Comparison of ENCODE assay signal across 20 mouse cellular contexts in genomic region chr9:77419501-77420199, GRCm38 (mm10).
DNase-seq lines count a peak whose midpoint lies in the region; ATAC-seq and TF ChIP-seq lines count a peak whose summit lies in the region.
"Had no signal": no experiment of that assay in that cellular context is flagged by ENCODE, and none has a peak within 500 bp of the region (broad histone marks: within the 10 kb centered on the region; RNA-seq: fewer than 3 reads in every experiment).

No protein-coding gene starts in this region.

- H3K4me2 ChIP-seq in heart, embryonic 13.5 days: 0 out of 2 replicates have a peak overlapping the region, but pooled peaks have one; percentile 11
- peak overlapping the region; percentile 21; the same call in 1 of the 2 replicates for H3K4me2 ChIP-seq in liver, embryonic 11.5 days
- H3K4me2 ChIP-seq in liver, embryonic 14.5 days (ENCODE audit: low read depth): peak overlapping the region; percentile 37
- H3K4me2 ChIP-seq in stomach, embryonic 16.5 days (ENCODE audit: low read depth, low read length): no peak overlapping the region
- H3K4me2 ChIP-seq: forebrain, embryonic 13.5 days; hindbrain, embryonic 13.5 days; limb, embryonic 15.5 days had no signal

- no peak overlapping the region for H3K4me3 ChIP-seq in heart, embryonic 13.5 days
- no peak overlapping the region for H3K4me3 ChIP-seq in liver, embryonic 11.5 days (ENCODE audit: low read depth, low read length)
- no peak overlapping the region for H3K4me3 ChIP-seq in liver, embryonic 14.5 days (ENCODE audit: insufficient read depth in 1 of 2, low read depth in 2 of 2, low read length in 2 of 2)
- no peak overlapping the region for H3K4me3 ChIP-seq in stomach, embryonic 16.5 days (replicated peaks; ENCODE audit: low read length)
- H3K4me3 ChIP-seq: forebrain, embryonic 13.5 days; gastrocnemius, adult 2 months; hindbrain, embryonic 13.5 days; limb, embryonic 15.5 days; midbrain, embryonic 10.5 days had no signal

- no peak for TF ChIP-seq EP300 in liver, embryonic 14.5 days (IDR thresholded peaks at IDR 0.05; ENCODE audit: low read depth)

- peak overlapping the region; percentile 73 for H3K27ac ChIP-seq in heart, embryonic 13.5 days (replicated peaks)
- peak overlapping the region; percentile 79 for H3K27ac ChIP-seq in liver, embryonic 11.5 days (ENCODE audit: low read depth, low read length)
- H3K27ac ChIP-seq in liver, embryonic 14.5 days: peak overlapping the region; percentile 59
- H3K27ac ChIP-seq in stomach, embryonic 16.5 days (ENCODE audit: low read length): 0 out of 2 replicates have a peak overlapping the region, but pooled peaks have one; percentile 9
- H3K27ac ChIP-seq: forebrain, embryonic 13.5 days; gastrocnemius, adult 2 months; hindbrain, embryonic 13.5 days; limb, embryonic 15.5 days; midbrain, embryonic 10.5 days had no signal

- no peaks in the 10 kb centered on the region for H3K9me3 ChIP-seq in heart, embryonic 13.5 days
- no peaks in the 10 kb centered on the region for H3K9me3 ChIP-seq in liver, embryonic 11.5 days (ENCODE audit: control insufficient read depth, low read length)
- no peaks in the 10 kb centered on the region for H3K9me3 ChIP-seq in liver, embryonic 14.5 days (ENCODE audit: control insufficient read depth, low read length)
- H3K9me3 ChIP-seq in stomach, embryonic 16.5 days (replicated peaks; ENCODE audit: control insufficient read depth, low read length): no peaks in the 10 kb centered on the region
- H3K9me3 ChIP-seq: forebrain, embryonic 13.5 days; hindbrain, embryonic 13.5 days; limb, embryonic 15.5 days; midbrain, embryonic 10.5 days had no signal

- H3K27me3 ChIP-seq in heart, embryonic 13.5 days (replicated peaks): no peaks in the 10 kb centered on the region
- no peaks in the 10 kb centered on the region for H3K27me3 ChIP-seq in liver, embryonic 11.5 days (replicated peaks; ENCODE audit: control insufficient read depth, insufficient read depth, low read length)
- no peaks in the 10 kb centered on the region for H3K27me3 ChIP-seq in liver, embryonic 14.5 days (ENCODE audit: control insufficient read depth, insufficient read depth, low read length)
- H3K27me3 ChIP-seq in stomach, embryonic 16.5 days (ENCODE audit: control insufficient read depth, insufficient read depth, low read length): no peaks in the 10 kb centered on the region
- H3K27me3 ChIP-seq: forebrain, embryonic 13.5 days; hindbrain, embryonic 13.5 days; limb, embryonic 15.5 days; Patski had no signal

- 44% methylated on average over 9 of the region's 9 CpGs for WGBS in heart, embryonic 13.5 days
- WGBS in liver, embryonic 11.5 days: 71% methylated on average over 9 of the region's 9 CpGs
- WGBS in liver, embryonic 14.5 days (ENCODE audit: insufficient replicate concordance): 48% methylated on average over 9 of the region's 9 CpGs
- 77% methylated on average over 9 of the region's 9 CpGs for WGBS in stomach, embryonic 16.5 days

- TF ChIP-seq CTCF in liver, embryonic 14.5 days (IDR thresholded peaks at IDR 0.05; ENCODE audit: low read depth): no peak

- H3K36me3 ChIP-seq in heart, embryonic 13.5 days: no peaks in the 10 kb centered on the region
- H3K36me3 ChIP-seq in liver, embryonic 11.5 days (ENCODE audit: control insufficient read depth, insufficient read depth, low read length): no peaks in the 10 kb centered on the region
- H3K36me3 ChIP-seq in liver, embryonic 14.5 days (replicated peaks; ENCODE audit: control insufficient read depth, insufficient read depth, low read depth): no peaks in the 10 kb centered on the region
- no peaks in the 10 kb centered on the region for H3K36me3 ChIP-seq in stomach, embryonic 16.5 days (ENCODE audit: control insufficient read depth, insufficient read depth, low read length)
- H3K36me3 ChIP-seq: hindbrain, embryonic 13.5 days; limb, embryonic 15.5 days; midbrain, embryonic 10.5 days had no signal

- H3K4me1 ChIP-seq in heart, embryonic 13.5 days: peaks cover 20% of the 10 kb centered on the region
- H3K4me1 ChIP-seq in liver, embryonic 11.5 days (replicated peaks; ENCODE audit: control insufficient read depth, insufficient read depth, low read length): peaks cover 21% of the 10 kb centered on the region
- peaks cover 17 to 30% of the 10 kb centered on the region in 2 experiments for H3K4me1 ChIP-seq in liver, embryonic 14.5 days (replicated peaks; ENCODE audit: control insufficient read depth in 2 of 2, insufficient read depth in 2 of 2, low read length in 1 of 2)
- H3K4me1 ChIP-seq in stomach, embryonic 16.5 days (ENCODE audit: control insufficient read depth, insufficient read depth, low read length): no peaks in the 10 kb centered on the region
- H3K4me1 ChIP-seq: forebrain, embryonic 13.5 days; hindbrain, embryonic 13.5 days; limb, embryonic 15.5 days; midbrain, embryonic 10.5 days had no signal

- H3K9ac ChIP-seq in heart, embryonic 13.5 days: no peak overlapping the region
- 0 out of 2 replicates have a peak overlapping the region, but pooled peaks have one; percentile 21 for H3K9ac ChIP-seq in liver, embryonic 11.5 days (ENCODE audit: low read depth, low read length)
- H3K9ac ChIP-seq in liver, embryonic 14.5 days (replicated peaks): no peak overlapping the region
- H3K9ac ChIP-seq in stomach, embryonic 16.5 days (ENCODE audit: low read length): no peak overlapping the region
- H3K9ac ChIP-seq: forebrain, embryonic 13.5 days; hindbrain, embryonic 13.5 days; limb, embryonic 15.5 days had no signal

- ATAC-seq in heart, embryonic 13.5 days (ENCODE audit: extremely low read depth, insufficient number of reproducible peaks, low FRiP score, low TSS enrichment): no peak
- no peak; the same call in none of the 2 replicates for ATAC-seq in liver, embryonic 11.5 days (replicated peaks; ENCODE audit: low FRiP score)
- ATAC-seq in liver, embryonic 14.5 days (ENCODE audit: insufficient read depth): peak; percentile 43; the same call in 1 of the 2 replicates
- no peak for ATAC-seq in stomach, embryonic 16.5 days (ENCODE audit: insufficient read depth, low FRiP score)
- ATAC-seq: forebrain, embryonic 13.5 days; Patski had no signal

- DNase-seq in heart, postnatal 25 days (ENCODE audit: low spot score): no peak
- DNase-seq in liver, embryonic 11.5 days (ENCODE audit: low spot score): no peak
- no peak for DNase-seq in liver
- DNase-seq in liver, embryonic 14.5 days (ENCODE audit: low read depth in 3 of 3, low spot score in 3 of 3): no peak
- DNase-seq in spleen, postnatal 36 days (ENCODE audit: low spot score in 2 of 2): no peak
- DNase-seq in natural killer cell, adult 2 months (ENCODE audit: low spot score in 2 of 2): no peak
- DNase-seq: adrenal gland, postnatal 36 days; cerebellum, postnatal 10 days; gastrocnemius, adult 2 months; kidney, adult 2 months; kidney, postnatal 14 days; left cerebral cortex, postnatal 4 days; lung, postnatal 4 days had no signal

- intact Hi-C loops in heart, postnatal 25 days (cut with DNase I): loop anchor here (10.0 kb wide), 1 partner anchor 125 kb away; the partner anchor contains the start of gene Lrrc1

Comparison
In these comparisons a context has a peak if more than half of its experiments do, and no peak if none do; other contexts are left out.
1. H3K27ac ChIP-seq: peak in every context shown above with its lines; median percentile 79 in liver, embryonic 11.5 days; 73 in heart, embryonic 13.5 days; 59 in liver, embryonic 14.5 days; 9 in stomach, embryonic 16.5 days.